Mouse (Mus musculus): ENCODE measurements around the gene Sox13.
A peak's percentile ranks its signal among the peaks of the same experiment; 100 is the strongest.

Gene Sox13

DNA sequence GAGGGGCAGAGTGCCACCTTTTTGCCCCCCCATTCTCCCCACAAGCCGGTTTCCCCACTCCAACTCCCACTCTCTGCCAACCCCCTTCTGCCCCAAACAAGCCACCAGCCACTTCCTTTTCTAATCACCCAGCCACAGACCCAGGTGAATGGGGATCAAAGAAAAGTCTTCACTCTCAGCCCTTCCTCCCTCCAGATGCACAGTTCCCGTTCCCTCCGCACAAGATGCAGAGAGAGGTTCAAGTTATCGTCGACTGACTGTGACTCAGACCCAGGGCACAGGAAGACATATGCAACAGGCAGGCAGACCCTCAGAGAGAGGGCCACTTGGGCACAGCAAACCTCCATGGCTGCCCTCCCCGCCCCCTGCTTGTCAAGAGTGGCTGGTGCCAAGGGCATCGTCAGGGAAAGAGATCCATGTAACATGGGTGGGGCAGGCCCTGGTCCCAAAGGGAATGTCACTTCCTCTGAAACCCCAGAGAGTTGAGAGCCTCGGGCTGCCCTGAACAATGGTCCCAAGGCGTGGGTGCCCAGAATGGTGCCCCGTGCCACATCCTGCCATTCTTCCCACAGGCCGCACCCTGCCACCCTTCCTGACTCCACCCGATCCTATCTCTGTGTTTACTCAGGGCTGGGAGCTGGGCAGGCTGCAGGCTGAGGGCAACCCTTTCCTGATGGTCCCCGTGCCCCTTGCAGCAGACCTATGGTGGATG, 24.0 kb downstream of the Sox13 start:
- DNase-seq (ENCODE audit: low spot score in 2 of 2), result no peak

GRCm38 (mm10) chr1:133397483-133398237, 26.5 kb downstream of the Sox13 start:
- no peak for DNase-seq (ENCODE audit: low spot score in 2 of 2)

- no peak for DNase-seq (ENCODE audit: low spot score in 2 of 2)
These were observed 27.1 kb downstream of the Sox13 start for GRCm38 (mm10) chr1:133397094-133397482.

DNA sequence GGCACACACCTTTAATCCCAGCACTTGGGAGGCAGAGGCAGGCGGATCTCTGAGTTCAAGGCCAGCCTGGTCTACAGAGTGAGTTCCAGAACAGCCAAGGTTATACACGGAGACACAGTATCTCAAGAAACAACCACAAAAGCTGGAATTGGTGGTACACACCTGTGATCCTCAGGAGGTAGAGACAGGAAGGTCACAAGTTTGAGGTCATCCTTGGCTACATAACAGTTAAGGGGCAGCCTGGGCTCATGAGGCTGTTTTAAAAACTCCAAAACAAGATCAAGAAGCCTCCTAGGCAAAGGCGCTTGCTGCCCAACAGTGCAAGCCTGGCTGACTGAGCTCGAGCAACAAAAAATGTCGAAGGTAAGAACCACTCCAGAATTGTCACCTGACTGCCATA, 27.5 kb downstream of the Sox13 start:
- no peak for DNase-seq (ENCODE audit: low spot score in 2 of 2)

DNA sequence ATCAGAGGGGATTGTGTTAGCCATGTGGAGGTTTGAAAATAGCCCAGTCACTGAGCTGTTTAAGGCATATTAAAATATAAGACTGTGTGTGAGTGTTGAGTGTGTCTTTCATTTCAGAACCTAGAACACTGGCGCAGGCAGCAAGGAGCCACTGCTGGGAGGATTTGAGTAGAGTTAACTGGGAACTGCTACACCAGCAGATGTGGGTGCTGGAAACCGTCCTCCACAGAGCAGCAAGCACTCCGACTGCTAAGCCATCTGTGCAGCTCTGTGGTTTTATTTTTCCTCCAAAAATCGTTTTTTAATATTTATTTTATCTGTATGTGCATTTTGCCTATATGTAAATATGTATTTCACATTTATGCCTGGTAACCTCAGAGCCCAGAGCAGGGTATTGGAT, 29.5 kb downstream of the Sox13 start:
- DNase-seq (ENCODE audit: low spot score in 2 of 2), result no peak

DNA sequence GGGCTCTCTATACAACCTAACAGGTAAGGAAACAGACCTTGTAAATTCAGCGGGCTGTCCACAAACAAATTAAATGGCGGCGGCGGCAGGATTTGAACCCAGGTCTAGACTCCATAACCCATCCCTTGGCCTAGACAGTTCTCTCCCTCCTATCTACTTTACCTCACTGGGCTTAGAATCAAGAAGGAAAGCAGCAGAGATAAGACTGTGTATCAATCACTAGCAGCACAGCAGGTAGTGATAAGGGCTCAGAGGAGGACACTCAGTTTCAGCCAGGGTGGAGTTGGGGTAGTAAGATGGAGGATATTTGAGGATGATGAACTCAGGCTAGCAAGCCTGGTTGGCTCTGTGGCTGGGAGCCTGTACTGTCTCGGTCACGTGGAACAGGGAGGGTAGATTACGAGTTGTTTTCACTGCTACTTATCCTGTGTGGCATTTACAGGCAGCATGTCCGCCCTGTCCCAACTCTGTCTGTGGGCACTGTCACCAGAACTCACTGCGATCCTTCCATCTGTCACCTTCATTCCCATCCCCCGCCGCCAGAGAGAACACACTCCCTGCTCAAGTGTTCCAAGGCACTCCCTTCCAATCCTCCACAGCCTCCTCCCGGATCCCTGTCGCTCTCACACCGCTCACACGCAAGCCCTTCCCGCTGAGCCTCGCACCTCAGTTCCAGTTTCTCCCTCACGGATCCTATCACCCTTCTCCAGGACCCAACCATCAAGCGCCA, 36.5 kb downstream of the Sox13 start:
- no peak for DNase-seq (ENCODE audit: low spot score in 2 of 2)

DNA sequence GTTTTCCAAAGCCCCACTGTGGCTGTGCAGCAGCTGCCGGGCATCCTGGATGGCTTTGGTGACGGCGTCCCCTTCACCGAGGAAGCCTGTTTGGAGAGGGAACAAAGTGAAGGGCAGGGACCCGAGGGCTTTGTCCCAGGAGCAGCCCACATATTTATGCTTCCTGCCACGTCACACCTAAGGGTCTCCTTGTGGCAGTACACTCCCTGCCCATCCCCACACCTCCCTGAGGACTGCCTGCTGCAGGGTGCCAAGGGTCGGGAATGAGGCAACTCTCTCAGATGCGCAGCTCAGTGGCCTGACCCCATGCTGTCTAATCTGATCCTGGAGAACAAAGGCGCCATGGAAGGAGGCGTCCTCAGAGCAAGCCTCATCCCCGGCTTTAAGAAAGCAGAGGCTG, 38.0 kb downstream of the Sox13 start:
- DNase-seq (ENCODE audit: low spot score in 2 of 2), result no peak

DNA sequence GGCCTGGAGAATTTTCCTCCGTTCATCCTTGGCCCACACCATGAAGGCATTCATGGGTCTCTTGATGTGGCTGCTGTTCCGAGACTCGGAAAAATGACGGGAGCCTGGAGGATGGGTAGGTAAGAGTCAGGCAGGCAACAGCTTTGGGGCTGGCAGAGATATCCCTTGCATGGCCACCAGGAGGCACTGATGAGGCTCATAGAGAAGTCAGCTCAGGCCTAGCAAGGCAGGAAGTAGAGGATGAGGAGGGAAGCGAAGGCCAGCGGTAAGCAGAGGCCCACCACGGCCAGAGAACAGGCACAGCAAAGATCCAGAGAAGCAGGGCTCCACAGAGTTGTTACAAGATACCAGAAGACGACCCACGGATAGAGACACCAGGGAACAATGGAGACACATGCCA, 38.7 kb downstream of the Sox13 start:
- DNase-seq (ENCODE audit: low spot score in 2 of 2), result peak in 1 of 2 experiments; percentile 78

DNA sequence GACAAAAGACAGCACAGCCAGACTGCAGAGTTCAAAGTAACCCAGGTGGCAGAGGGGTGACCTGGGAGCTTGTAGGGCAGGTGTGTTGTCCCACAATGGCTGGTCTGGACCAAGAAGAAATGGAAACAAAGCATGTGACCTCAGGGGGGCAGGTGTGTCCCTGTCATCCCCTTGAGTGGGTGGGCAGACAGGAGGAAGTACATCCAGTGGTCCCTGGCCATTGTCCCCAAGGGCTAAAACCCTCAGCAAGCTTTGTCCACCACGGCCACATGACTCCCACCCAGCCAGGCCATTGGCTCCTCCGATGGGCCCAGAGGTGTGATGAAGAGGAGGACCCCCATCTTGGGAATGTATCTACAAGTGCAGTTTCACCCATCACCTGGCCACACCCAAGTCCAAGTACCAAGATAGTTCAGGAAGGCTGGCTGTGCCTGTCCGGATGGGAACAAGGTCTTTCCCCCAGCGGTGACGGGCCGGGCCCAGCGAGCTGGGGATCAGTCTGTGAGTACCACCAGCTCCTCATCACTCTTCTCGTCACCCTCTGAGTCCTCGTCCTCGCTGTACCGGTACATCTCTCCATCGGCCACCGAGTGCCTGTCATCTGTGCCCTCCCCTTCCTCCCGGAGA, 40.9 kb downstream of the Sox13 start:
- no peak for DNase-seq (ENCODE audit: low spot score in 2 of 2)

DNA sequence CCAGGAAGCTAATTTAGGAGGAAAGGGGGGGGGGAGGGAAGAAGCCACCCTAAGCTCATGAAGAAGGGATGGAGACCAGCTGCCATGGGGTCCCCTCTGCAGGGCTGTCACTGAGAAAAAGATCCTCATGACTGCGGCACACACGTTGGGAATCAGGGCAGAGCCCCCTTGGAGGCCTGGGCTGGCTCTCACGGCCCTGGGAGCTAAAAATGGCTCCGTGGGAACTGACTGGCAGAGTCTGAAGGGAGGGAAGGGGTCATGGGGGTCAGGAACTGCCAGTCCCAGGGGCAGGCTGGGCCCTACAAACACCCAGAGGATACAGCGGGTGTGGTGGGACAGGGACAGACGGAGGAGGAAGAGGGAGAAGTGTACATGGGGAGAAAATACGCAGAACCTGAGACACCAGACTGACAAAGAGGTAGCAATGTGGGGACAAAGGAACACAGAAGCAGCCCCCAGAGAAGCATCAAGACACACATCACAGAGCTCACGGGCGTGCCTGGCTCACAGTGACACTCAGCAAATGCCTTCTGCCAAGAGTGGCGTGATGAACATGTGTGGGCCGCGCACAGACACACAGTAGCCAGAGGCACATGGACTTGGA, 41.5 kb downstream of the Sox13 start:
- no peak for DNase-seq (ENCODE audit: low spot score in 2 of 2)

- DNase-seq (ENCODE audit: low spot score in 2 of 2), result no peak
These were observed 42.2 kb downstream of the Sox13 start for GRCm38 (mm10) chr1:133382008-133382407.

DNA sequence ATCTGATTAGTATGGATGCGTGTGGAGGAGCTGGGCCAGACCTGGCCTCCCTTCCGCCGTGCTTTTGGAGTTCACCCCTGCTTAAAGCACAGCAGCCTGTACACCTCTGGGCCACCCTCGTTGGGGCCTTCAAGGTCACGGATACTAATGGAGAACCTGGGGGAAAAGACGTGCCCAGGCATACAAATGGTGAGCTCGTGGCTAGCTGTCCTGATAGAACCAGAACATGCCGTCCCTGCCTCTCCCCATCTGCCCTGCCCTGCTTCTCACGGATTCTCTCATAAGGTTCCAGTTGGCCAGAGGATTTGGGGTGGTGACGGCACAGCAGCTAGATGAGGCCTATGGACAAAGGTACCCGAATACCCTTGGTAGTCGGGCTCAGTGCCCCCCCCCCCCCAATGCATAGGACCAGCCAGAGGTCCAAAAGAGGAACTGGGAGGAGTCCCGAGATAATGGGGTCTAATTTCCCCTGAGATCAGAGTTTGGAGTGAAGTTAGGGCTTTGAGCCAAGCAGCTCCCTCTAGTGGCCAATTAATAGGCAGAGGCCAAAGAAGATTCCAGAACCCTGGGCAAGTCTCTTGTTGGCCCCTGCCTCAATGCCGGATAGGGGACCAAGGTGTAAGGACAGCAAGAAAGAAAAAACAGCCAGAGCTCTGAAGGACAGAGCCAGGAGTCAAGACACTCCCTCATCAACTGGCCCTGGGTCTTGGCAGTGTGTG, 43.7 kb downstream of the Sox13 start:
- no peak for DNase-seq (ENCODE audit: low spot score in 2 of 2)

DNA sequence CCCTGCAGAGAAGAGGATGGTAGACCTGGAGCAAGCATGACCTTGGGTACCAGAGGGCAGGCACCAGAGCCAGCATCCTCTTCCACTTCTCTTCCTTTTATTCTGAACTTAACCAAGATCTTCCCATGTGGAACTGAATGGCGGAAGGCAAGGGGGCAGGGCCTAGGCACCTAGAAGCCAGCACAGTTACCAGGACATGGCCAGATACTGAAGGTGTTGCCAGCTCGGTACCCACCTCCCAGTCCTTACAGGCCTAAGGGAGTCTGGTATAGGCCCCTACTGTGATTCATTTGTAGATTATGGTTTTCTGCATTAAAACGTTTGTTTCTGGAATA, 44.2 kb downstream of the Sox13 start:
- no peak for DNase-seq (ENCODE audit: low spot score in 2 of 2)

DNA sequence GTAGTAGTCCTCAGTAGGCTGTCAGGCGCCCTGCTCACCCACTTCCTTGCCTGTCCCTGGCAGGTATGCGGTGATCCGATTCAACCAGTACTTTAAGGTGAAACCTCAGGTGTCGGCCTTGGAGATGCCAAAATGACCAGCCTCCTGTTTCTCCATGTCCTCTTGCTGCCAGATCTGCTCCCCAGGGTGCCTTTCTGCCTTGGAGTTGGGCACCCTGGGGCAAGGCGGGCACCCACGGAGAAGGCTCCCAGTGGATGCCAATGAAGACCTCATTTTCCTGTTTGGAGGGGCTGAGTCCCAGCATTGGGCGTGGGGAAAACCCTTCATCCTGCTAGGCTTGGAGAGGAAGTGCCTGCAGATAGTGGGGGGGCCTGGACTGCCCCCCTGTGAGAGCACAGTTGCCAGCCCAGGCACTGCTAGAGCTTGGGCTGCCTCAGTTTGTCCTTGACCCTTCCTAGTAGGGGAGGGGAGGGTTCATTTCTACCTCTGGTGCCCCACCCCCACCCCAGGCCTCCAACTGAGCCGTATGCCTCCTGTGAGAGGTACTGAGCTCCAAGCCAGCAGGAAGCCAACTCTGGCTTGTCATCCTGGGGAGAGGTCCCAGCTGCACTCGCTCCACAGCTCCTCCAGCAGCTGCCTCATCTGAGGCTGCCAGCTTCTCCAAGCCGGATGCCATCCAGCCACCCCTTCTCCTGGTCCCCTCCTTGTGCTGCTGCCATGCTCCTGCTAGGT, 44.8 kb downstream of the Sox13 start:
- DNase-seq (ENCODE audit: low spot score in 2 of 2), result no peak

- no peak for DNase-seq (ENCODE audit: low spot score in 2 of 2)
These were observed 46.6 kb downstream of the Sox13 start for GRCm38 (mm10) chr1:133377547-133377946.

- DNase-seq (ENCODE audit: low spot score in 2 of 2), result no peak
These were observed 48.4 kb downstream of the Sox13 start for GRCm38 (mm10) chr1:133375696-133376346.

GRCm38 (mm10) chr1:133372113-133372512, 52.1 kb downstream of the Sox13 start:
- DNase-seq (ENCODE audit: low spot score in 2 of 2), result no peak

- no peak for DNase-seq (ENCODE audit: low spot score in 2 of 2)
These were observed 52.7 kb downstream of the Sox13 start for GRCm38 (mm10) chr1:133371431-133371830.

DNA sequence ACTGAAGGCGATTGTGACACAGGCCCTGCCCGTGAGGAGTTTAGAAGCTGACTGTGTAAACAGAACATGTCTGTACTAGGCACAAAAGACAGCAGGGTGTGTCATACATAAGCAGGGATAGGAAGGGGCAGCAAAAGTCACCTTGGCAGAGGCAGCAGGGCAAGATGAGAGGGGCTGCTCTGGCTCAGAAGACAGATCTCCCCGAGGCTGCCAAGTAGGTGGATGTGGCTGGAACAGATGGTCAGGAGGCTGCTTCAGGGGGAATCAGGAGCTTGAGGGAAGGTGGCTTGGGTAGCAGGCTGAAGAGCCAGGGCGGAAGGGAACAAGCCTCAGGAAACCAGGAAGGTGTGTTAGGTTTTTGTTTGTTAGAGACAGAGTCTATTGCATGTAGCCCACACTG, 53.8 kb downstream of the Sox13 start:
- DNase-seq (ENCODE audit: low spot score in 2 of 2), result no peak

DNA sequence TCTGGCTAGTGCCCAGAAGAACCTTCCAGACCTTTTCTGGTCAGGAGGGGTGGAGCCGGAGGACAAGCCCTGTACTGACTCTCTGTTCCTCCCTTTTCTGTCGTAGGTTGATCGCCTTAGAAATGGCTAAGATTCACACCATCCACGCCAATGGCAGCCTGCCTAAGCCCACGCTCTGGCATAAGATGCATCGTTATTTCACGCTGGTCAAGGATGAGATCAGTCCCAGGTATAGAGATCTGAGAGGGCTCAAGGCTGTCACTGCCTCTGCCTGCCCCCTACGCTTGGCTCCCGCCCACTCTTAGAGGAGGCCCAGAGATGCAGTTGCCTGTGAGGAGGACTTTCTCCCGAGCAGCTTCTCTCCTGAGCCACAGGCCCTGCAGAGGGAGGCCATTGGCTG, 55.5 kb downstream of the Sox13 start:
- no peak for DNase-seq (ENCODE audit: low spot score in 2 of 2)
